Mouse (Mus musculus) layer of hippocampus, postnatal 36 days (tissue): ENCODE results near the gene Ptov1. TPM values are rescaled to one million over a fixed set of nuclear protein-coding genes. Genes with fewer than 3 reads are reported as not detected.
"Not testable (repeated sequence)": the region's sequence is repeated elsewhere in the genome, so short reads cannot be mapped to it uniquely, and the experiment has no call there.

ENCODE experiments used
- DNase-seq, 2 experiments: peaks; one replicate each; pipeline ENCODE4 v3.0.0; 2022
- total RNA-seq, 2 experiments: library from RNA; stranded (reverse); gene quantifications; 2 replicates each; pipeline ENCODE4 v1.2.3; 2021

The Ptov1 gene
- total RNA-seq, 2 experiments from 2014 or later: 346 to 359 TPM

DNA sequence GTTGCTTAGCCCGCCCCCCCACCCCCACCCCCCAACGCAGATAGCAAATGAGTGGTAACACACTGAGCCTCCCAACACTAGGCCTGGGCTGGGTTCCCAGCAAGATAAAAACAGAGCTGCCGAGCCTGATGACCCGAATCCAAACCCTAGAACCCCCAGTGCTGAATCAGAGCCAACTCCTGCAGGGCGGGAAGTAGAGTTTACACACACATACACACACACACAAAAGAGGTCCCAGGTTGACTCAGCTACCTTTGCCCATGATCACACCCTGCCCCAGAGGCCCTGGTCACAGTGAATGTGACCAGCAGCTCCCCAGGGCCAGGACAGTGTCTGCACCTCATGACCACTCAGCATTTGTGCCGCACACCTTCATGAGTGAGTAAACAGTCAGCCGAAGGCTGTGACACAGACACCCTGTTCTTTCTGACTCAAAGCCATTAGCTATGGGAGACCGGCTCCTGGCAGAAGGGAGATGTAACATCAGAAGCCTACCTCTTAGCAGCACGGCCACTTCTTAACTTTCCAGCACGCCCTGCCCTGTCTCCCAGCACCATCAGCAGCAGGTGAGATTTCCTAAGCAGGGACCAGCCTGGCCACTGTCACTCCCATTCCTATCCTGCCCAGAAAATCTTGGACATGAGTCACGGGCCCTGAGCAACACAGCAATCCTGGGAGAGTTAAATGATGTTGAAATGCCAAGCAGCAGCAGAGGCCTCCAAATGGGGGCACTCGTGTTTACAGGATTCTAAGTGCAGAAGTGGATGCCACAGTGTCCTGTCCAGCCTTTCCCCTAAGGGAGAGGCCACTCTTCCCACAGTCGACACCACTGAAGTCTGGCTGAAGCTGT is 18.9 kb upstream of the Ptov1 start:
- no peak for DNase-seq

- no peak for DNase-seq
Measured at GRCm38 (mm10) chr7:44886964-44887363, 17.4 kb upstream of the Ptov1 start.

DNA sequence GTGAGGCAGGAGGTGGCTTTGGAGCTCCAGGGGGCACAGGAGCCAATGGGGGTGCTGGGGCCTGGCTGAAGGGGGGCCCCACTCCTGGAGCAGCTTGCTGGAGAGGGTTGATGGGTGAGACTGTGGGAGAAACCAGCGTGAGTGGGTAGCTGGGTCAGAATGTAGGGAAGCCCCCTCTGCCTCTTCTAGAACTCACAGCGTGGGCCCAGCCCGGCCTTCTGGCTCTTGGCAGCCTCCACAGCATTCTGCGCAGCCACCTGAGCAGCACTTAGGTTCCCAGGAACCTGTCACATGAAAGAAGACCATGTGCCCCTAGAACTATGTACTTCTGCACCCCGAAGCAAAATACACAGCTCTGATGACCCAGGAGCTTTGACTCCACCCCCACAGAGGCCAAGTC is 15.0 kb upstream of the Ptov1 start:
- no peak for DNase-seq

DNA sequence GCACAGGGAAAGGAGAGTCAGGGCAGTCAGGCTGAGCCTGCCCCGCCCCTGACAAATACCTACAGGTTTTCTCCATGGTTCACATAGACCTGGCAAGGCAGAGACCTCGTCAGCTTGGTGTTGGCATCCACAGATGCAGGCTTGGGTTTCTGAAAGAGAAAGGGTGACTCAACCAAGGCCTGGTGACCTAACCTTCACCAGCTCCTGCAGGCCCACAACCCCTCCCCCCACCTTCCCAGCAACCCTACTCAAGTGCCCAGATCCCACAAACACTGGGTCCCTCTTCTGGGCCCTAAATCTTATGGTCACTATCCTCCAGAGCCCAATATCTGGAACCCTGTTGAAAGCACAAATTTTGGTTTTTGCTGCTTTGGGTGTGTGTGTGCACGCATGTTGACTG is 13.4 kb upstream of the Ptov1 start:
- DNase-seq: no peak

DNA sequence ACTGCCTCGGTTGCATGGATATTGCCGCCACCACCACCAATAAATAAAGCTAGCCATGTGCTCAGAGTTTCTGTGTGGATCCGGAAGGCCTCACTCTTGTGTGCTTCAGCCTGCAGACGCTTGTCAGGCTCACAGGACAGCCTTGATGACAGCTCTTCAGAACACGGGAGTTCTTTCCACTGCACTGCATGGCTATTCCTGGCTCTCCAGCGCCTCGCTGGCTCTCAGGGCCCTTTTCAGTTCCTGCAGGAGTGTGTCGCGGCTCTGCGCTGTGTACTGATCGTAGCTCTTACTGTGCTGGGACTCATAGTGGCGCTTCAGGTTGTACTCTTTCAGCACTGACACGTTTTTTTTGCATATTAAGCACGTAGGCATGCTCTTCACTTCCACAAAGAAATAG is 8.2 kb upstream of the Ptov1 start:
- DNase-seq: no peak

DNA sequence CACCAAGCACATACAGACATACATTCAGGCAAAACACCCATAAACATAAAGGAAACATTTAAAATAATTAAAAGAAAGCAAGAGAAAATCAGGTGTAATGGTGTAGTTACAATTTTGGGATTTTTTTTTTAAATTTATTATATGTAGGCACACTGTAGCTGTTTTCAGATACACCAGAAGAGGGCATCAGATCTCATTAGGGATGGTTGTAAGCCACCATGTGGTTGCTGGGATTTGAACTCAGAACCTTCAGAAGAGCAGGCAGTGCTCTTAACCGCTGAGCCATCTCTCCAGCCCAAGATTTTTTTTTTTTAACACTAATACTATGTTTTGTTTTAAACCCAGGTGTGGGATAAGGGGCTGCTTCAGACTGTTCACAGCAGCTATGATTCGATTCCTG is 2.2 kb upstream of the Ptov1 start:
- DNase-seq: not testable (repeated sequence)

DNA sequence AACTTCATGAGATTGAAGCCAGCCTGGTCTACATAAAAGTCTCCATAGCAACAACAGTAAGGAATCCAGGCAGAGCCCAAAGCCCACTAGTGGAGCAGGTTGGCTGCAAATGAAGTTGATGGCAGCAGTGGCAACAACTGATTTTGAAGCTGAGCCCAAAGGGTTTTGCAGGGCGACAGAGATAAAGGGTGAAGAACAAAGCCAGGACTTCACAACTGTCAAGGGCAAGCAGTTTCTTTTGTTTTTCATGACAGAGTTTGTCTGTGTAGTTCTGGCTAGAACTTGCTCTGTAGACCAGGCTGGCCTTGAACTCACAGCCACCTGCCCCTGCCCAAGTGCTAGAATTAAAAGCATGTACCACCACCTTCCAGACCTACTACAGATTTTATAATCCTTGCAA is 1.6 kb upstream of the Ptov1 start:
- DNase-seq: no peak

DNA sequence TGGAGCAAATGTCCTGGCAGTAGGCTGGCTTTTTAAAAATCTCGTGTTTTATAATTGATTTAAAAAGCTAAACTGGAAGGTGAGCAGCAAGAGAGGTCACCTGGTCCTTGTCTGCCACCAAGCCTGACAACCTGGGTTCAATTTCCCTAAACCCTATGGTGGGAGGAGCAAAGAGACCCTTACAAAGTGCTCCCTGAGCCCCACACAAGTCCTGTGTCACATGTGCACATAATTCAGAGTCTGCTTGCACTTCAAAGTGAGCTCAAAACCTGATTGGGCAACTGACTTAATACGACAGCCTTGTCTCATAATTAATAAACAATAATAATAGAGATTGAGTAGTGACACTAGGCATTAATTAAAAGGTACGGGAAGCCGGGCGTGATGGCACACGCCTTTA is 1.0 kb upstream of the Ptov1 start:
- no peak for DNase-seq

GRCm38 (mm10) chr7:44868919-44869696 is 480 bp downstream of the Ptov1 start:
- no peak for DNase-seq

DNA sequence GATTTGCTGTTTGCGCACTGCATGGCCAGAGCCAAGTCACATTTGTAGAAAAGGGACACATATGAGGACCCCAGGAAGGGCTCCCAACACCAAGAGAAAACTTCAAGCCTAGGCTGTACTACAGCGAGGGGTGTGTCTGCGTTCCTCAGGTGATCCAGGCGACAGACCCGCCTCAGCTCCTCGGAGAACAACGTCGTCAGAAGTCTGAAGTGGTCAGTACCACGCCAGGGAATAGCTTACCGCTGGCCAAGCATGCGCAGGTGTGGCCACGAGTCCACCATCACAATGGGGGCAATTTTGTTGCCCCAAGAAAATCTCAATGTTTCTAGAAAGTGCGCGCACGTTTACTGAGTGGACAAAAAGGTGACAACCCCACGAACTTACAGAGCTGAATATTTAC is 1.1 kb downstream of the Ptov1 start:
- no peak for DNase-seq

- no peak for DNase-seq
Measured at GRCm38 (mm10) chr7:44867802-44868201, 1.8 kb downstream of the Ptov1 start.

GRCm38 (mm10) chr7:44867010-44867702 is 2.4 kb downstream of the Ptov1 start:
- DNase-seq: no peak

GRCm38 (mm10) chr7:44866276-44867009 is 3.1 kb downstream of the Ptov1 start:
- DNase-seq: no peak

DNA sequence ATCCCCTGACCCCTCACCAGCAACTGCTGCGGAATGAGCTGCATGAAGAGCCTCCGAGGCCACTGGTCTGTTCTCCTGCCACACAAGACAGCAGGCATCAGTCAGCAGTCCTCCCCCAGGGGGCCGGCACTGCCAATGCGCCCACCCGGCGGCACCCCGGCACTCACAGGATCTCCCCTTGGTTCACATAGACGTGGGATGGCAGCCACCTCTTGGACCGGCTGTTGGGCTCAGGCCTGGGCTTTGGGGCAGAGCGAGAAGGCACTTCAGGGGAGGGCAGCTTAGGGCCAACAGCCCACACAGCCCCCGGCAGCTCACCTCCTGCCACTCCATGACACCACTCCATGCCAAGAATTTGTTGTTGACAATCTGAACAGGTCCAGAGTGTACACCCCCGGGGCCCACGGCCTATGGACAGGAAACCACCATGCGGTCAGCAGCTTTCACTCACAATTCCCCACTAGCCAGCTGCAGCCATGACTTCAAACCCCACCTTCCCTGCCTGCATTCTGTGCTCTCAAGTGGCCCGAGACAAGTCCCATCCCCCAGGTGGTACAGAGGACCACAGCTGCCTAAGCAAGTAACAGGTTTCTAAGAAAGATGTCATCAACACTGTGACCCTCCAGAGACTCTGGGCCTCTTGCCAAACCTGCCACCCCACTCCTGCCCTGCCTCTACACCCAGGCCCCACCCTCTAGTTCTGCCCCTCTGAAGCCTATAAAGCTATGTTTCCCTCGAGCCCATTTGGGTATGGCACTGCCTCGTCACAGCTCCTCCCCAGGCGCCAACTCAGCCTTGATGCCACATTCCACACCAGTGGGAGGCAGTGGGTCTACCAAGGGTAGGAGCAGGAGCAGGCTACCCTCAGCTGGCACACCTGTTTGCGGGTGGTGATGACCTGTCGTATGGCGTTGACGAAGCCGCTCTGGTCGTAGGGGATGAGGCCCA is 4.7 kb downstream of the Ptov1 start:
- DNase-seq: peak in 1 of 2 experiments; percentile 21

GRCm38 (mm10) chr7:44863982-44864494 is 5.5 kb downstream of the Ptov1 start:
- no peak for DNase-seq

DNA sequence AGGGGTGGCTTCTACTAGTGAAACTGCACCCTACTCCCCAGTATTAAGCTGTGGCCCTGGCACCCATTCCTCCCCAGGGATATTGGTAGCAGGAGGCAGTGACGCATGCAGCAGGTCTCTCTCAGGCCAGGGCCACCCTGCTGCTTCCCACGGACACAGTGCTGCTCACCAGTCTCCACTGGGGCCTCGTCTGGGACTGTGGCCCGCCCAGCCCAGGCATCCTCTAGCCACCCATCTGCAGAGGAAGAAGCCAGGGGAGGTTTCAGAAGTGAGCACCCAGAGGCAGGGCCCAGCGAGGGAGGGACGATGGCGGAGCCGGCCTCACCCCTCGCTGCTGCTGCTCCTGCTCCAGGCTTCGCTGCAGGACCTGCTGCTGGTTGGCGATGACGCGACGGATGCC is 6.4 kb downstream of the Ptov1 start:
- peak in 1 of 2 experiments; percentile 30 for DNase-seq

DNA sequence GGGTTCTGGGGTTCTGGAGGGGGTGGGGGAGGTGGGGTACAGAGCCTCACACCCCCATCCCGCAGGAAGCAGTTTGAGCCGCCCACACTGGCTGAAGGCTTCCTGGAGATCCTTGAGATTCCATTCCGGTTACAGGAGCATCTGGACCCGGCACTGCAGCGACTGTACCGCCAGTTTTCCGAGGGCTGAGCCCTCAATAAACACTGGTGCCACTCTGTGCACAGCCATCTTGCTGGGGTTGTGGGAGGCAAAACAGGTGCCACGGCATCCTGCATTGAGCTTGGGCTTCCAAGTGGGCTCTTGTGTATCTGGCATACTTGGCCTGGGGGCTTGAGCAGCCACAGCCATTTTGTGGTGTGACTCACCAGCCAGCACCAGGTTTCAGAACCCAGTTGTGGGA is 7.2 kb downstream of the Ptov1 start:
- DNase-seq: peak in 1 of 2 experiments; percentile 27

DNA sequence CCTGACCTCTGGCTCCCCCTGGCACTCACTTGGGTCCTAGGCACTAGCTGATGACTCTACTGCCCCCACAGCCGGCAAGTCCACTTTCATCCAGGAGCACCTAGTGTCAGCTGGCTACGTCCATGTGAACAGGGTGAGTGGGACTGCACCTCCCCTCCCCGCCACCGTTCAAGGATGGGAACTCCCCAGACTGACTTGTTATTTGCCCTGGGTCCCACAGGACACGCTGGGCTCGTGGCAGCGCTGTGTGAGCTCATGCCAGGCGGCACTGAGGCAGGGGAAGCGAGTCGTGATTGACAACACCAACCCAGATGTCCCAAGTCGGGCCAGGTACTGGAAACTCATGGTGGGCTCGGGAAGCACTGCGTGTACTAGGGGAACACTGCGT is 8.2 kb downstream of the Ptov1 start:
- no peak for DNase-seq

DNA sequence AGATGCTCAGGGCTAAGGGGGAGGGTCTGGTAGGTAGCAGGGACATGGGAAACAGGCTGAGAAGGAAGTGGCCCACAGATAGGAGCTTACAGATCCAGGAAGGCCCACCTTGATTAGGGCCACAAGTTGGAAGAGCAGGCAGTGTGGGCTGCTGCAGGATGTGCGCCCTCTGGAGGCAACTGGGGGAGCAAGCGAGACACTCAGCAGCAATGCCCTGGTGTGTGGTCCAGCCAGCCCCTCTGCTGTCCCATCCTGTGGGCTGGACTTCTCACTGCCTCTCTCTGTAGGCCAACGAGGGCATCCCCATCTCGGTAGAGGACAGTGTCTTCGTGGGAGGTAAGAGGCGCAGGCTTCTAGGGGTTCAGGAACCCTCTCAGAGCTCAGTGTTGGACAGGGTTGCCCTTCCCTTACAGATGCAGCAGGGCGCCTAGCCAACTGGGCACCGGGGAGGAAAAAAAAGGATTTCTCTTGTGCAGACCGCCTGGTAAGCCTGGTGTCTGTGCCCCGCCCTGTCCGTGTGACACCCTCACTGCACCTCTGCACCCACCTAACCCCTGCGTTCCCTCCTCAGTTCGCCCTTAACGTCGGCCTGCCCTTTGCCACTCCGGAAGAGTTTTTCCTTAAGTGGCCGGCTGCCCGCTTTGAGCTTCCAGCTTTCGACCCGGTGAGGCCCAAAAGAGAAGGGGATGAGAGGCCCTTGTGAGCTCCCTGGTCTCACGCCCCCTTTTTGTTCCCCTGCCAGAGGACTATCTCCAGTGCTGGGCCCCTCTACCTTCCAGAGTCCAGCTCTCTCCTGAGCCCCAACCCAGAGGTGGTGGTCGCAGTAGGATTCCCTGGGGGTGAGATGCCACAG is 8.8 kb downstream of the Ptov1 start:
- peak in 1 of 2 experiments; percentile 67 for DNase-seq

DNA sequence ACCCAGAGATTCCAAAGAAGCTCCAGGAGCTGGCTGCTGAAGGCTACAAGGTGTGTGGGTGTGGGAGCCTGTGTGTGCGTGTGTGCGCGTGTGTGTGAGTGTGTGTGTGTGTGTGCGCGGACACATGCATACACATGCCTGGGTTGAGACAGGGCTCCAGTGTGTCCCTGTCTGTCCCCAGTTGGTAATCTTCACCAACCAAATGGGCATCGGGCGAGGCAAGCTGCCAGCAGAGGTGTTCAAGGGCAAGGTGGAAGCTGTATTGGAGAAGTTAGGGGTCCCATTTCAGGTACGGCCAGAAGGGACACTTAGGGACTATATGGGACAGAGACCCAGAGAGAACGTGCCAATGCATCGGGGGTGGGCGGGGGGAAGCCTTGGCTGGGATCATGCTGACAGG is 9.7 kb downstream of the Ptov1 start:
- no peak for DNase-seq
